Mouse (Mus musculus) MEL (cell line): ENCODE measurements around the gene Ivd. TPM values are rescaled to one million over a fixed set of nuclear protein-coding genes. Genes with fewer than 3 reads are reported as not detected.

ENCODE experiments used
- CHD1 ChIP-seq: IDR thresholded peaks from 2 replicates; pipeline ENCODE4 v1.6.1; 2012; ENCODE audit warnings: low read depth, mild to moderate bottlenecking, inconsistent platforms, low read length, improper control_type of control experiment
- ZKSCAN1 ChIP-seq: IDR thresholded peaks from 2 replicates; pipeline ENCODE4 v1.6.1; 2012; ENCODE audit warnings: low read depth, mild to moderate bottlenecking, inconsistent platforms, low read length, improper control_type of control experiment, moderate library complexity
- polyA plus RNA-seq, 2 experiments: library from polyadenylated mRNA; stranded (reverse) in 1 of 2; unstranded in 1 of 2; fragments of >175 nt in 1 of 2; fragments of >200 nt in 1 of 2; gene quantifications; 2 replicates each; pipeline versions ENCODE4 v1.2.1 to v1.2.4; 2012; ENCODE audit warnings: low replicate concordance in 2 of 2, low read depth in 1 of 2; ENCODE audit not compliant: insufficient read length in 2 of 2, insufficient read depth in 1 of 2, missing spikeins in 1 of 2
- total RNA-seq: library from RNA; depleted of rRNA; stranded (reverse); fragments of 300-350 nt; gene quantifications from 2 replicates; pipeline ENCODE4 v1.2.3, GENCODE M21; 2012; rRNA removed

Ivd gene
- total and polyA plus RNA-seq, 3 experiments, result 17.1 to 33.4 TPM; not detected in 1

DNA sequence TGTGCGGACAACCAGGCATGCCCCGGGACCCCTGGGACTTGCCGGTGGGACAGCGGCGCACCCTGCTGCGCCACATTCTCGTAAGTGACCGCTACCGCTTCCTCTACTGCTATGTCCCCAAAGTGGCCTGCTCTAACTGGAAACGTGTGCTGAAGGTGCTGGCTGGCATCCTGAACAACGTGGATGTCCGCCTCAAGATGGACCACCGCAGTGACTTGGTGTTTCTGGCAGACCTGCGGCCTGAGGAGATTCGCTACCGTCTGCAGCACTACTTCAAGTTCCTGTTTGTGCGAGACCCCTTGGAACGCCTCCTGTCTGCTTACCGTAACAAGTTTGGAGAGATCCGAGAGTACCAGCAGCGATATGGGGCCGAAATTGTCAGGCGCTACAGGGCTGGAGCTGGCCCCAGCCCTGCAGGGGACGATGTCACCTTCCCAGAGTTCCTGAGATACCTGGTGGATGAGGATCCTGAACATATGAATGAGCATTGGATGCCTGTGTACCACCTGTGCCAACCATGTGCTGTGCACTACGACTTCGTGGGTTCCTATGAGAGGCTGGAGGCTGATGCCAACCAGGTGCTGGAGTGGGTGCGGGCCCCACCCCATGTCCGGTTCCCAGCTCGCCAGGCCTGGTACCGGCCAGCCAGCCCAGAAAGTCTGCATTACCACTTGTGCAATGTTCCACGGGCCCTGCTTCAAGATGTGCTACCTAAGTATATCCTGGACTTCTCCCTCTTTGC, 65.4 kb downstream of the Ivd start (continued):
- TF ChIP-seq CHD1 (no peak), ZKSCAN1 (no peak)
- TF ChIP-seq, all 39 proteins: peak for 0

Other genes starting within 250 kb of the Ivd start
- 14.2 and 25.4 TPM in 2 replicates for gene Pak6, start 198.7 kb upstream of the Ivd start, total RNA-seq
- gene Pak6, start 198.7 kb upstream of the Ivd start, polyA plus RNA-seq, result 10 to 100 TPM in 1 of 2 experiments, not detected in 1; 25.9 TPM
- 0.08 and 0.10 TPM in 2 replicates for gene Ankrd63, start 158.0 kb upstream of the Ivd start, total RNA-seq
- gene Ankrd63, start 158.0 kb upstream of the Ivd start, polyA plus RNA-seq, result under 1 TPM in 1 of 2 experiments, not detected in 1; 0.53 TPM
- gene Plcb2, start 133.5 kb upstream of the Ivd start, total RNA-seq, result 6.4 and 7.4 TPM in 2 replicates
- 10 to 100 TPM in 1 of 2 experiments, not detected in 1; 21.2 TPM for gene Plcb2, start 133.5 kb upstream of the Ivd start, polyA plus RNA-seq
- 6.7 and 8.6 TPM in 2 replicates for gene Inafm2, start 116.2 kb upstream of the Ivd start, total RNA-seq
- gene Inafm2, start 116.2 kb upstream of the Ivd start, polyA plus RNA-seq, result 10 to 100 TPM in 1 of 2 experiments, not detected in 1; 14.5 TPM
- 1.3 and 1.7 TPM in 2 replicates for gene Ccdc9b, start 99.3 kb upstream of the Ivd start, total RNA-seq
- gene Ccdc9b, start 99.3 kb upstream of the Ivd start, polyA plus RNA-seq, result 1 to 10 TPM in 1 of 2 experiments, not detected in 1; 2.4 TPM
- not detected in 2 replicates for gene Phgr1, start 89.2 kb upstream of the Ivd start, total RNA-seq
- gene Phgr1, start 89.2 kb upstream of the Ivd start, polyA plus RNA-seq, result not detected
- 0.15 and 0.29 TPM in 2 replicates for gene Disp2, start 82.2 kb upstream of the Ivd start, total RNA-seq
- gene Disp2, start 82.2 kb upstream of the Ivd start, polyA plus RNA-seq, result under 1 TPM in 1 of 2 experiments, not detected in 1; 0.43 TPM
- 80.6 and 83.6 TPM in 2 replicates for gene Knstrn, start 48.0 kb upstream of the Ivd start, total RNA-seq
- gene Knstrn, start 48.0 kb upstream of the Ivd start, polyA plus RNA-seq, result 100 to 1,000 TPM; 132 to 138 TPM
- gene Bahd1, start 38.4 kb downstream of the Ivd start, total RNA-seq, result 8.0 and 9.5 TPM in 2 replicates
- 10 to 100 TPM in 1 of 2 experiments, not detected in 1; 24.7 TPM for gene Bahd1, start 38.4 kb downstream of the Ivd start, polyA plus RNA-seq
- 2.1 and 2.2 TPM in 2 replicates for gene Chst14, start 64.5 kb downstream of the Ivd start, total RNA-seq
- 1 to 10 TPM in 1 of 2 experiments, not detected in 1; 5.0 TPM for gene Chst14, start 64.5 kb downstream of the Ivd start, polyA plus RNA-seq
- 14.8 and 18.7 TPM in 2 replicates for gene Ccdc32, start 167.4 kb downstream of the Ivd start, total RNA-seq
- 10 to 100 TPM in 1 of 2 experiments, not detected in 1; 15.0 TPM for gene Ccdc32, start 167.4 kb downstream of the Ivd start, polyA plus RNA-seq
- 15.2 and 18.6 TPM in 2 replicates for gene Rpusd2, start 172.8 kb downstream of the Ivd start, total RNA-seq
- gene Rpusd2, start 172.8 kb downstream of the Ivd start, polyA plus RNA-seq, result 10 to 100 TPM in 1 of 2 experiments, not detected in 1; 15.5 TPM
- gene Knl1, start 185.2 kb downstream of the Ivd start, total RNA-seq, result 23.2 and 31.7 TPM in 2 replicates
- 100 to 1,000 TPM in 1 of 2 experiments, 10 to 100 TPM in 1; 18.6 to 160 TPM for gene Knl1, start 185.2 kb downstream of the Ivd start, polyA plus RNA-seq